ENCODE assay signal across 8 mouse cellular contexts in the genomic region with DNA sequence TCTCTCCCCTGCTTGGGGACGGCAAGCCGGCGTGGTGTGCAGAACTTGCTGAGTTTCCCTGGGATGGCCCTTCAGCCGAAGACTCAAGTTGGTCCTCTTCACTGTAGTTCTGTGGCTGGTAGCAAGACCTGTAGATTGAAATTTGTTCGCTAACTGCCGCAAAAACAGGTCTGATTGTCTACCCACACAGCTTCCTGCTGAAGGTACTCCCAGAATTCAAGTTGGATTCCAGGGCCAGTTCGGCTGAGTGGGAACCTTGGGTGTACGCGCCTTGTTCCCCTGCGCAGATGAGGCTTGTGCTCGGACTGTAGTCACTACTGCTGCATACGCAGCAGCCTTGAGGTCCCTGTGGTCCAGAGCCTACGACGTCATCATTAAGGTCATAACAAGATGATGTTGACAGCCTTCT. TPM values are rescaled to one million over a fixed set of nuclear protein-coding genes. Genes with fewer than 3 reads are reported as not detected.
A peak's percentile ranks its signal among the peaks of the same experiment; 100 is the strongest.
DNase-seq lines count a peak whose midpoint lies in the region; ATAC-seq and TF ChIP-seq lines count a peak whose summit lies in the region.

No protein-coding gene starts in this region.

- H3K4me2 ChIP-seq in limb, embryonic 11.5 days (ENCODE audit: low read depth, severe bottlenecking): peak overlapping the region; percentile 56
- peak overlapping the region; percentile 79 for H3K4me2 ChIP-seq in midbrain, embryonic 11.5 days

- ATAC-seq in limb, embryonic 11.5 days (ENCODE audit: insufficient number of reproducible peaks, low FRiP score, low TSS enrichment, low read depth): peak; percentile 32; the same call in 1 of the 2 replicates
- peak; percentile 23; the same call in 1 of the 2 replicates for ATAC-seq in midbrain, embryonic 11.5 days (ENCODE audit: low FRiP score)

- no peak for DNase-seq in cerebellum, adult 2 months
- no peak for DNase-seq in cerebellum, postnatal 10 days
- peak; percentile 56 for DNase-seq in adipocyte (ENCODE audit: low spot score)
- DNase-seq in heart, postnatal 36 days: peak; percentile 58 to 68
- DNase-seq in limb, embryonic 11.5 days (ENCODE audit: low spot score): peak; percentile 73
- DNase-seq in midbrain, embryonic 11.5 days (ENCODE audit: low spot score, missing footprints): peak; percentile 97
- DNase-seq in spleen, adult 18-20 months: peak; percentile 39 to 52

- under 1% methylated on average over 14 of the region's 14 CpGs for WGBS in cerebellum, adult 2 months
- WGBS in limb, embryonic 11.5 days: 0% methylated on average over 14 of the region's 14 CpGs
- under 1% methylated on average over 14 of the region's 14 CpGs for WGBS in midbrain, embryonic 11.5 days

- peaks cover 24% of the 10 kb centered on the region for H3K36me3 ChIP-seq in erythroblast, embryonic 14.5 days (ENCODE audit: control insufficient read depth)
- peaks cover 4% of the 10 kb centered on the region; the same call in 1 of the 2 replicates for H3K36me3 ChIP-seq in limb, embryonic 11.5 days (ENCODE audit: control insufficient read depth, insufficient read depth, low read length)
- no peaks in the 10 kb centered on the region for H3K36me3 ChIP-seq in midbrain, embryonic 11.5 days (ENCODE audit: control insufficient read depth, insufficient read depth, low read length)

- 0 out of 2 replicates have a peak overlapping the region, but pooled peaks have one; percentile 8 for H3K27ac ChIP-seq in cerebellum, adult 2 months (ENCODE audit: insufficient read depth, low read length)
- 0 out of 2 replicates have a peak overlapping the region, but pooled peaks have one; percentile 16 for H3K27ac ChIP-seq in limb, embryonic 11.5 days (replicated peaks; ENCODE audit: low read depth, low read length)
- H3K27ac ChIP-seq in midbrain, embryonic 11.5 days (ENCODE audit: low read depth, low read length): peak overlapping the region; percentile 40; the same call in 1 of the 2 replicates

- H3K9ac ChIP-seq in limb, embryonic 11.5 days (ENCODE audit: low read length): peak overlapping the region; percentile 82
- H3K9ac ChIP-seq in midbrain, embryonic 11.5 days (ENCODE audit: low read length): peak overlapping the region; percentile 88

- intact Hi-C loops in heart, postnatal 36 days (cut with DNase I): loop anchor here (2.0 to 5.0 kb wide), 3 partner anchors 47 to 238 kb away; partner anchors contain the start of genes Birc3 and Yap1

- TF ChIP-seq CTCF in cerebellum, adult 2 months (IDR thresholded peaks at IDR 0.05; ENCODE audit: borderline replicate concordance, insufficient read depth, low read depth, low read length): no peak

- no peaks in the 10 kb centered on the region for H3K9me3 ChIP-seq in erythroblast, embryonic 14.5 days (ENCODE audit: control insufficient read depth, low read length)
- H3K9me3 ChIP-seq in limb, embryonic 11.5 days (ENCODE audit: control insufficient read depth, low read length): no peaks in the 10 kb centered on the region
- H3K9me3 ChIP-seq in midbrain, embryonic 11.5 days (ENCODE audit: control insufficient read depth, low read length): no peaks in the 10 kb centered on the region

- H3K4me3 ChIP-seq in cerebellum, adult 2 months (replicated peaks; ENCODE audit: insufficient read depth, low read depth, low read length): peak overlapping the region; percentile 59
- H3K4me3 ChIP-seq in erythroblast, embryonic 14.5 days (replicated peaks): peak overlapping the region; percentile 77
- peak overlapping the region; percentile 73 for H3K4me3 ChIP-seq in limb, embryonic 11.5 days (ENCODE audit: low read depth, low read length)
- peak overlapping the region; percentile 81 for H3K4me3 ChIP-seq in midbrain, embryonic 11.5 days (ENCODE audit: low read depth, low read length)

- 0 out of 2 replicates have a peak, but pooled peaks cover 2% of the 10 kb centered on the region for H3K4me1 ChIP-seq in cerebellum, adult 2 months (ENCODE audit: control insufficient read depth, insufficient read depth, low read length)
- H3K4me1 ChIP-seq in erythroblast, embryonic 14.5 days (ENCODE audit: control insufficient read depth): peaks cover 56% of the 10 kb centered on the region
- 0 out of 2 replicates have a peak, but pooled peaks cover 2% of the 10 kb centered on the region for H3K4me1 ChIP-seq in limb, embryonic 11.5 days (ENCODE audit: control insufficient read depth, insufficient read depth, low read length)
- peaks cover 32% of the 10 kb centered on the region for H3K4me1 ChIP-seq in midbrain, embryonic 11.5 days (ENCODE audit: control insufficient read depth, insufficient read depth, low read length)

- H3K27me3 ChIP-seq in cerebellum, adult 2 months (ENCODE audit: control insufficient read depth, insufficient read depth, low read length): no peaks in the 10 kb centered on the region
- no peaks in the 10 kb centered on the region for H3K27me3 ChIP-seq in erythroblast, embryonic 14.5 days (ENCODE audit: control insufficient read depth)
- H3K27me3 ChIP-seq in limb, embryonic 11.5 days (ENCODE audit: control insufficient read depth, insufficient read depth, low read length): no peaks in the 10 kb centered on the region
- H3K27me3 ChIP-seq in midbrain, embryonic 11.5 days (ENCODE audit: control insufficient read depth, insufficient read depth, low read length): peaks cover 9% of the 10 kb centered on the region

- no peak for TF ChIP-seq POLR2A in cerebellum, adult 2 months (IDR thresholded peaks at IDR 0.05; ENCODE audit: borderline replicate concordance, insufficient read depth, low read length)

RNA-seq across cellular contexts. Expression of gene Tmem123, which starts 0.6 kb away (rescaled TPM):
- polyA plus RNA-seq in cerebellum, adult 2 months (2012; rRNA removed): 20.9 and 21.4 TPM in 2 replicates
- polyA plus RNA-seq in erythroblast, embryonic 14.5 days (2012): 0.63 and 0.96 TPM in 2 replicates
- total RNA-seq in heart, postnatal 36 days (2021): 10 to 100 TPM; 37.2 to 40.4 TPM
- polyA plus RNA-seq in limb, embryonic 11.5 days (2014; fragmentation: Nextera tagmentation; extraction: Ambion mirVana): 92.6 and 95.8 TPM in 2 replicates
- 140 and 153 TPM in 2 replicates for polyA plus RNA-seq in midbrain, embryonic 11.5 days (2014; fragmentation: Nextera tagmentation; extraction: Ambion mirVana)

Comparison
In these comparisons a context has a peak if more than half of its experiments do, and no peak if none do; other contexts are left out.
1. DNase-seq: peak in adipocyte (single experiment), heart, postnatal 36 days (2 of 2), limb, embryonic 11.5 days (single experiment), midbrain, embryonic 11.5 days (single experiment) and spleen, adult 18-20 months (2 of 2); none in cerebellum, adult 2 months (0 of 2) and cerebellum, postnatal 10 days (0 of 2).
2. RNA of gene Tmem123, which starts 0.6 kb away (polyA plus RNA-seq): 140 to 153 TPM in midbrain, embryonic 11.5 days, 92.6 to 95.8 TPM in limb, embryonic 11.5 days and 20.9 to 21.4 TPM in cerebellum, adult 2 months; 0.63 to 0.96 TPM in erythroblast, embryonic 14.5 days; every median in the first group is over 10 times any median in the second.
3. Peak in every context shown above with its lines, with median percentiles within 50 percentile points of each other: H3K27ac ChIP-seq and H3K4me3 ChIP-seq.